Comparison of ENCODE assay signal across 15 mouse cellular contexts in the genomic region with DNA sequence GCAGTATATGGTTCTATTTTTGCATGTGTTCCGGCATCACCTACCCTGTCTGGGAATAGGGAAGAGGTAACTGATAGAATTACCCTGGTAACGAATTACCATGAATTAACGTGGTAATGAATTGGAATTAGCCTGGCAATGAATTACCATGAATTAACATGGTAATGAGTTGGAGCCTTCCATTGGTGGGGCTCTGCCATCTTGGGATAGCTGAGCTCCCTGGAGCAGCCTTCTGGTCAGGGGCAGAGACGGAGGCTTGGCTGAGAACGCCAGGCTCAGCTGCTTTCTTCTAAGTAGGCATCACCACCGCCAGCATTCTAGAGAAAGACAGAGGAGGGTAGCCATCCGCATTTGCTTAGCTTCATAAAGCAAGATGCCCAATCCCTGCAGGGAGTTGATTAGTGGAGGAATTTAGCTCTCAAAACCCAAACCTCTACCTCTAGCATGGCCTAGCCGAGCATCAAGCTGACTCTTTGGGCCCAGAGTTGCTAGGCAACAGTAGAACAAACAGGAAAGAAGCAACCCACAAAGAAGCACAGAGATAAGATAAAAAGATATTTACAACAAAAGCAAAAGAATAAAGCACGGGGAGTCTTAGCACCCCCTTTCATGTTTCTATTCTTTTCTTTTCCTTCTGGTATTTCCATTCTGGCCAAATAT. TPM values are rescaled to one million over a fixed set of nuclear protein-coding genes. Genes with fewer than 3 reads are reported as not detected.
DNase-seq lines count a peak whose midpoint lies in the region; ATAC-seq lines count a peak whose summit lies in the region.
"Had no signal": no experiment of that assay in that cellular context is flagged by ENCODE, and none has a peak within 500 bp of the region (broad histone marks: within the 10 kb centered on the region; RNA-seq: fewer than 3 reads in every experiment).

No protein-coding gene starts in this region.

- DNase-seq in cerebellum, postnatal 10 days: peak; percentile 36 to 45
- no peak for DNase-seq in cerebellum, postnatal 4 days (ENCODE audit: low spot score in 2 of 2)
- DNase-seq in spleen, postnatal 36 days (ENCODE audit: low spot score in 2 of 2): peak; percentile 20 to 38
- DNase-seq in spleen, postnatal 14 days (ENCODE audit: low spot score in 2 of 2): no peak
- no peak for DNase-seq in left cerebral cortex, postnatal 14 days (ENCODE audit: low spot score in 2 of 2)
- DNase-seq: cerebellum, adult 8-10 months; heart, postnatal 4 days; kidney, postnatal 10 days had no signal

- no peak overlapping the region for H3K4me2 ChIP-seq in midbrain, embryonic 16.5 days (ENCODE audit: low read length)
- no peak overlapping the region for H3K4me2 ChIP-seq in intestine, embryonic 15.5 days (replicated peaks)
- H3K4me2 ChIP-seq: embryonic facial prominence, embryonic 13.5 days; liver, embryonic 11.5 days; stomach, embryonic 15.5 days had no signal

- intact Hi-C loops in left cerebral cortex, postnatal 14 days (cut with DNase I): no loop called here

- H3K36me3 ChIP-seq in midbrain, embryonic 16.5 days (ENCODE audit: control insufficient read depth, insufficient read depth, low read length): no peaks in the 10 kb centered on the region
- H3K36me3 ChIP-seq in intestine, embryonic 15.5 days: no peaks in the 10 kb centered on the region
- H3K36me3 ChIP-seq: embryonic facial prominence, embryonic 13.5 days; G1E; stomach, embryonic 15.5 days had no signal

- no peaks in the 10 kb centered on the region for H3K9me3 ChIP-seq in midbrain, embryonic 16.5 days (replicated peaks; ENCODE audit: control insufficient read depth, low read length, poor library complexity, severe bottlenecking)
- H3K9me3 ChIP-seq in intestine, embryonic 15.5 days: no peaks in the 10 kb centered on the region
- H3K9me3 ChIP-seq: embryonic facial prominence, embryonic 13.5 days; stomach, embryonic 15.5 days had no signal

- no peaks in the 10 kb centered on the region for H3K27me3 ChIP-seq in midbrain, embryonic 16.5 days (ENCODE audit: control insufficient read depth, insufficient read depth, low read depth, low read length)
- H3K27me3 ChIP-seq in intestine, embryonic 15.5 days (replicated peaks): no peaks in the 10 kb centered on the region; the same call in 1 of the 2 replicates
- H3K27me3 ChIP-seq: embryonic facial prominence, embryonic 13.5 days; stomach, embryonic 15.5 days had no signal

- peaks cover 21% of the 10 kb centered on the region for H3K4me1 ChIP-seq in midbrain, embryonic 16.5 days (ENCODE audit: control insufficient read depth, insufficient read depth, low read length)
- H3K4me1 ChIP-seq in intestine, embryonic 15.5 days (replicated peaks): no peaks in the 10 kb centered on the region

- H3K9ac ChIP-seq in midbrain, embryonic 16.5 days (ENCODE audit: low read depth, low read length): no peak overlapping the region
- no peak overlapping the region for H3K9ac ChIP-seq in intestine, embryonic 15.5 days
- H3K9ac ChIP-seq: embryonic facial prominence, embryonic 13.5 days; stomach, embryonic 15.5 days had no signal

- no peak overlapping the region for H3K4me3 ChIP-seq in midbrain, embryonic 16.5 days (ENCODE audit: low read depth, low read length)
- H3K4me3 ChIP-seq in intestine, embryonic 15.5 days (replicated peaks): no peak overlapping the region
- H3K4me3 ChIP-seq: embryonic facial prominence, embryonic 13.5 days; stomach, embryonic 15.5 days had no signal

- H3K27ac ChIP-seq in midbrain, embryonic 16.5 days (ENCODE audit: low read length): peak overlapping the region; percentile 74
- no peak overlapping the region for H3K27ac ChIP-seq in intestine, embryonic 15.5 days
- H3K27ac ChIP-seq: embryonic facial prominence, embryonic 13.5 days; stomach, embryonic 15.5 days had no signal

- ATAC-seq in midbrain, embryonic 16.5 days: peak; percentile 25
- no peak for ATAC-seq in intestine, embryonic 15.5 days
- ATAC-seq in megakaryocyte progenitor cell, adult 5-6 weeks (replicated peaks; ENCODE audit: poor library complexity): no peak

- 37% methylated on average over 9 of the region's 9 CpGs for WGBS in midbrain, embryonic 16.5 days
- WGBS in intestine, embryonic 15.5 days: 71% methylated on average over 9 of the region's 9 CpGs

RNA-seq across cellular contexts. Expression of a gene that starts 6.8 kb away (rescaled TPM):
- 54.6 and 55.0 TPM in 2 replicates for polyA plus RNA-seq in midbrain, embryonic 16.5 days (2015; fragmentation: Nextera tagmentation; extraction: Ambion mirVana)
- 5.7 and 5.9 TPM in 2 replicates for polyA plus RNA-seq in intestine, embryonic 15.5 days (2015; fragmentation: Nextera tagmentation; extraction: Ambion mirVana)
- 10 to 100 TPM; 40.0 to 43.9 TPM for total RNA-seq in left cerebral cortex, postnatal 14 days (2021)
- total RNA-seq in megakaryocyte progenitor cell, adult 5-6 weeks (2015): 3.3 and 5.5 TPM in 2 replicates
- total RNA-seq in megakaryocyte progenitor cell, adult 5-6 weeks (2017): 4.5 and 5.0 TPM in 2 replicates
- polyA plus RNA-seq: G1E had no signal

Comparison
In these comparisons a context has a peak if more than half of its experiments do, and no peak if none do; other contexts are left out.
1. DNase-seq: peak in cerebellum, postnatal 10 days (2 of 2) and spleen, postnatal 36 days (2 of 2); none in cerebellum, postnatal 4 days (0 of 2), spleen, postnatal 14 days (0 of 2) and left cerebral cortex, postnatal 14 days (0 of 2).
2. RNA of a gene that starts 6.8 kb away (total RNA-seq): 40.0 to 43.9 TPM in left cerebral cortex, postnatal 14 days; 3.3 to 5.5 TPM in megakaryocyte progenitor cell, adult 5-6 weeks; every median in the first group is over 4 times any median in the second.